Mouse (Mus musculus) G1E-ER4 (cell line): Measurements from ENCODE around the gene Cyb5b. TPM values are rescaled to one million over a fixed set of nuclear protein-coding genes. Genes with fewer than 3 reads are reported as not detected.

Experiments
- GATA1 ChIP-seq: IDR thresholded peaks from one replicate; pipeline ENCODE4 v1.8.0; 2012; ENCODE audit warnings: low read length, inconsistent platforms
- polyA plus RNA-seq: library from polyadenylated mRNA; stranded (reverse); fragments of >175 nt; gene quantifications from 2 replicates; pipeline ENCODE4 v1.2.3, GENCODE M21; 2012

Cyb5b gene
- polyA plus RNA-seq, 1 experiment, result 39.2 TPM

- no peak for TF ChIP-seq GATA1
These were observed 42.2 kb downstream of the Cyb5b start for GRCm38 (mm10) chr8:107192631-107193030.

- TF ChIP-seq GATA1, result no peak
These were observed 42.9 kb downstream of the Cyb5b start for GRCm38 (mm10) chr8:107193331-107193730.

- no peak for TF ChIP-seq GATA1
These were observed 44.5 kb downstream of the Cyb5b start for GRCm38 (mm10) chr8:107194786-107195451.

GRCm38 (mm10) chr8:107197901-107198826, 47.7 kb downstream of the Cyb5b start:
- no peak for TF ChIP-seq GATA1

GRCm38 (mm10) chr8:107205164-107205563, 54.7 kb downstream of the Cyb5b start:
- TF ChIP-seq GATA1, result no peak

GRCm38 (mm10) chr8:107205701-107206561, 55.5 kb downstream of the Cyb5b start:
- no peak for TF ChIP-seq GATA1

GRCm38 (mm10) chr8:107206782-107207525, 56.5 kb downstream of the Cyb5b start:
- no peak for TF ChIP-seq GATA1

GRCm38 (mm10) chr8:107209185-107209584, 58.7 kb downstream of the Cyb5b start:
- TF ChIP-seq GATA1, result no peak

GRCm38 (mm10) chr8:107212006-107212405, 61.6 kb downstream of the Cyb5b start:
- TF ChIP-seq GATA1, result no peak

GRCm38 (mm10) chr8:107218091-107218490, 67.7 kb downstream of the Cyb5b start:
- no peak for TF ChIP-seq GATA1

GRCm38 (mm10) chr8:107219078-107219477, 68.6 kb downstream of the Cyb5b start:
- no peak for TF ChIP-seq GATA1

GRCm38 (mm10) chr8:107221924-107222851, 71.7 kb downstream of the Cyb5b start:
- no peak for TF ChIP-seq GATA1

- TF ChIP-seq GATA1, result no peak
These were observed 75.7 kb downstream of the Cyb5b start for GRCm38 (mm10) chr8:107226183-107226582.
